Mouse (Mus musculus) forebrain, embryonic 13.5 days (tissue): ENCODE data around the gene Fam71f1. TPM values are rescaled to one million over a fixed set of nuclear protein-coding genes. Genes with fewer than 3 reads are reported as not detected.
"Not testable (repeated sequence)": the region's sequence is repeated elsewhere in the genome, so short reads cannot be mapped to it uniquely, and the experiment has no call there.

Experiments used
- ATAC-seq: fragments of 200-750 bp; cut with Nextera tagmentation; 2 replicates; pipeline ENCODE4 v1.8.0; 2017
- H3K27ac ChIP-seq: fragments of 300-500 bp; sonication (generic); 2 replicates; pipeline ENCODE4 v1.5.1; 2015; ENCODE audit warnings: inconsistent platforms, mild to moderate bottlenecking, moderate library complexity
- H3K27me3 ChIP-seq: fragments of 300-500 bp; sonication (generic); 2 replicates; pipeline ENCODE4 v1.6.1; 2015; ENCODE audit warnings: mild to moderate bottlenecking, inconsistent platforms
- H3K36me3 ChIP-seq: fragments of 300-500 bp; sonication (generic); 2 replicates; pipeline ENCODE4 v1.6.1; 2015; ENCODE audit warnings: mild to moderate bottlenecking, inconsistent platforms; ENCODE audit not compliant: poor library complexity, severe bottlenecking
- H3K4me1 ChIP-seq: fragments of 300-500 bp; sonication (generic); 2 replicates; pipeline ENCODE4 v1.6.1; 2015; ENCODE audit warnings: inconsistent platforms
- H3K4me2 ChIP-seq: fragments of 300-500 bp; sonication (generic); 2 replicates; pipeline ENCODE4 v1.6.1; 2015; ENCODE audit warnings: inconsistent platforms, mild to moderate bottlenecking, moderate library complexity
- H3K4me3 ChIP-seq: fragments of 300-500 bp; sonication (generic); 2 replicates; pipeline ENCODE4 v1.5.1; 2015; ENCODE audit warnings: mild to moderate bottlenecking, inconsistent platforms
- H3K9ac ChIP-seq: fragments of 300-500 bp; sonication (generic); 2 replicates; pipeline ENCODE4 v1.6.1; 2015; ENCODE audit warnings: mild to moderate bottlenecking, inconsistent platforms
- H3K9me3 ChIP-seq: fragments of 300-500 bp; sonication (generic); replicated peaks from 2 replicates; pipeline ENCODE4 v1.6.1; 2016; ENCODE audit warnings: inconsistent platforms
- WGBS: fragments of 180-500 bp; shearing (Covaris S2); methylation state at CpG from one replicate; pipeline ENCODE4 v1.1.7; 2015; 5-methylcytosine and 5-hydroxymethylcytosine counted together
- polyA plus RNA-seq: library from polyadenylated mRNA; unstranded; fragments of >200 nt; fragmentation: Nextera tagmentation; extraction: Ambion mirVana; gene quantifications from 2 replicates; pipeline ENCODE4 v1.2.1, GENCODE M21; 2015

Fam71f1 gene
- polyA plus RNA-seq, 1 experiment from 2014 or later: not detected

- Histone ChIP-seq H3K27ac (no peak overlapping the region), H3K27me3 (no peaks in the 10 kb centered on the region), H3K9me3 (no peaks in the 10 kb centered on the region), H3K4me2 (no peak overlapping the region), H3K4me1 (no peaks in the 10 kb centered on the region), H3K36me3 (no peaks in the 10 kb centered on the region), H3K9ac (no peak overlapping the region), H3K4me3 (no peak overlapping the region)
- ATAC-seq: no peak
Measured at GRCm38 (mm10) chr6:29303251-29303650, 15.7 kb upstream of the Fam71f1 start.

- Histone ChIP-seq H3K4me1 (no peaks in the 10 kb centered on the region), H3K4me3 (no peak overlapping the region), H3K4me2 (no peak overlapping the region), H3K27ac (no peak overlapping the region), H3K9ac (no peak overlapping the region), H3K36me3 (no peaks in the 10 kb centered on the region), H3K27me3 (no peaks in the 10 kb centered on the region), H3K9me3 (no peaks in the 10 kb centered on the region)
- no peak for ATAC-seq
- 51% methylated on average over 5 of the region's 5 CpGs for WGBS
Measured at GRCm38 (mm10) chr6:29303726-29304125, 15.2 kb upstream of the Fam71f1 start.

- no peak for ATAC-seq
- Histone ChIP-seq H3K9me3 (no peaks in the 10 kb centered on the region), H3K27me3 (no peaks in the 10 kb centered on the region), H3K4me1 (no peaks in the 10 kb centered on the region), H3K27ac (no peak overlapping the region), H3K4me3 (no peak overlapping the region), H3K36me3 (no peaks in the 10 kb centered on the region), H3K9ac (no peak overlapping the region), H3K4me2 (no peak overlapping the region)
- WGBS: 91% methylated on average over 4 of the region's 4 CpGs
Measured at GRCm38 (mm10) chr6:29305462-29305861, 13.5 kb upstream of the Fam71f1 start.

- Histone ChIP-seq H3K4me3 (no peak overlapping the region), H3K27me3 (no peaks in the 10 kb centered on the region), H3K27ac (no peak overlapping the region), H3K9ac (no peak overlapping the region), H3K4me1 (no peaks in the 10 kb centered on the region), H3K9me3 (no peaks in the 10 kb centered on the region), H3K4me2 (no peak overlapping the region), H3K36me3 (no peaks in the 10 kb centered on the region)
- ATAC-seq: no peak
- WGBS: 87% methylated on average over 16 of the region's 16 CpGs
Measured at GRCm38 (mm10) chr6:29308846-29309605, 9.9 kb upstream of the Fam71f1 start.

GRCm38 (mm10) chr6:29313690-29314202 is 5.2 kb upstream of the Fam71f1 start:
- 71% methylated on average over 14 of the region's 14 CpGs for whole genome bisulfite sequencing
- no peaks in the 10 kb centered on the region for H3K9me3 ChIP-seq

GRCm38 (mm10) chr6:29317286-29317685 is 1.7 kb upstream of the Fam71f1 start:
- no peak for ATAC-seq
- H3K27me3 ChIP-seq: no peaks in the 10 kb centered on the region
- no peak overlapping the region for H3K9ac ChIP-seq
- H3K27ac ChIP-seq: no peak overlapping the region
- WGBS: 74% methylated on average over 2 of the region's 2 CpGs
- H3K4me1 ChIP-seq: no peaks in the 10 kb centered on the region
- no peak overlapping the region for H3K4me3 ChIP-seq
- H3K4me2 ChIP-seq: no peak overlapping the region
- H3K36me3 ChIP-seq: no peaks in the 10 kb centered on the region
- no peaks in the 10 kb centered on the region for H3K9me3 ChIP-seq

More at GRCm38 (mm10) chr6:29313690-29314202, 5.2 kb upstream of the Fam71f1 start:
- no peaks in the 10 kb centered on the region for H3K36me3 ChIP-seq
- no peak for ATAC-seq
- no peak overlapping the region for H3K4me3 ChIP-seq
- no peaks in the 10 kb centered on the region for H3K4me1 ChIP-seq
- no peak overlapping the region for H3K9ac ChIP-seq
- no peak overlapping the region for H3K4me2 ChIP-seq
- no peak overlapping the region for H3K27ac ChIP-seq
- no peaks in the 10 kb centered on the region for H3K27me3 ChIP-seq

- ATAC-seq: no peak
- no peak overlapping the region for H3K4me2 ChIP-seq
- no peak overlapping the region for H3K4me3 ChIP-seq
- H3K9me3 ChIP-seq: no peaks in the 10 kb centered on the region
- no peaks in the 10 kb centered on the region for H3K27me3 ChIP-seq
- no peaks in the 10 kb centered on the region for H3K36me3 ChIP-seq
- no peaks in the 10 kb centered on the region for H3K4me1 ChIP-seq
- H3K27ac ChIP-seq: no peak overlapping the region
- H3K9ac ChIP-seq: no peak overlapping the region
- WGBS: 74% methylated on average over 3 of the region's 3 CpGs
Measured at GRCm38 (mm10) chr6:29317941-29318340, 999 bp upstream of the Fam71f1 start.

- H3K9ac ChIP-seq: no peak overlapping the region
- no peaks in the 10 kb centered on the region for H3K9me3 ChIP-seq
- H3K27me3 ChIP-seq: no peaks in the 10 kb centered on the region
- H3K4me3 ChIP-seq: no peak overlapping the region
- H3K4me2 ChIP-seq: no peak overlapping the region
- 87% methylated on average over 6 of the region's 6 CpGs for WGBS
- H3K36me3 ChIP-seq: no peaks in the 10 kb centered on the region
- no peak for ATAC-seq
- no peaks in the 10 kb centered on the region for H3K4me1 ChIP-seq
- no peak overlapping the region for H3K27ac ChIP-seq
Measured at GRCm38 (mm10) chr6:29321586-29321985, 2.6 kb downstream of the Fam71f1 start.

GRCm38 (mm10) chr6:29322147-29322546 is 3.2 kb downstream of the Fam71f1 start:
- no peak for ATAC-seq
- WGBS: 91% methylated on average over 7 of the region's 7 CpGs
- no peaks in the 10 kb centered on the region for H3K4me1 ChIP-seq

GRCm38 (mm10) chr6:29322735-29323134 is 3.8 kb downstream of the Fam71f1 start:
- no peaks in the 10 kb centered on the region for H3K9me3 ChIP-seq
- ATAC-seq: no peak
- H3K4me2 ChIP-seq: no peak overlapping the region
- H3K36me3 ChIP-seq: no peaks in the 10 kb centered on the region
- no peak overlapping the region for H3K9ac ChIP-seq
- no peaks in the 10 kb centered on the region for H3K27me3 ChIP-seq
- no peaks in the 10 kb centered on the region for H3K4me1 ChIP-seq
- H3K27ac ChIP-seq: no peak overlapping the region
- WGBS: 93% methylated on average over 4 of the region's 4 CpGs
- no peak overlapping the region for H3K4me3 ChIP-seq

More at GRCm38 (mm10) chr6:29322147-29322546, 3.2 kb downstream of the Fam71f1 start:
- H3K27me3 ChIP-seq: no peaks in the 10 kb centered on the region
- H3K4me2 ChIP-seq: no peak overlapping the region
- no peak overlapping the region for H3K4me3 ChIP-seq
- no peaks in the 10 kb centered on the region for H3K36me3 ChIP-seq
- H3K9ac ChIP-seq: no peak overlapping the region
- H3K9me3 ChIP-seq: no peaks in the 10 kb centered on the region
- H3K27ac ChIP-seq: no peak overlapping the region

GRCm38 (mm10) chr6:29326961-29327360 is 8.0 kb downstream of the Fam71f1 start:
- no peak for ATAC-seq
- Histone ChIP-seq H3K36me3 (no peaks in the 10 kb centered on the region), H3K4me3 (no peak overlapping the region), H3K9me3 (no peaks in the 10 kb centered on the region), H3K4me2 (no peak overlapping the region), H3K4me1 (no peaks in the 10 kb centered on the region), H3K9ac (no peak overlapping the region), H3K27ac (no peak overlapping the region), H3K27me3 (no peaks in the 10 kb centered on the region)
- 91% methylated on average over 9 of the region's 9 CpGs for WGBS

- H3K4me2 ChIP-seq: no peak overlapping the region
- H3K9me3 ChIP-seq: no peaks in the 10 kb centered on the region
- no peak overlapping the region for H3K4me3 ChIP-seq
- H3K36me3 ChIP-seq: no peaks in the 10 kb centered on the region
- H3K27me3 ChIP-seq: no peaks in the 10 kb centered on the region
- no peak overlapping the region for H3K27ac ChIP-seq
- WGBS: 90% methylated on average over 4 of the region's 4 CpGs
- H3K4me1 ChIP-seq: no peaks in the 10 kb centered on the region
- H3K9ac ChIP-seq: no peak overlapping the region
- ATAC-seq: no peak
Measured at GRCm38 (mm10) chr6:29329514-29329913, 10.6 kb downstream of the Fam71f1 start.

GRCm38 (mm10) chr6:29346512-29346911 is 27.6 kb downstream of the Fam71f1 start:
- not testable (repeated sequence) for ATAC-seq, H3K27ac ChIP-seq, H3K9ac ChIP-seq, H3K27me3 ChIP-seq, H3K4me2 ChIP-seq, H3K4me3 ChIP-seq, H3K9me3 ChIP-seq, H3K36me3 ChIP-seq
- H3K4me1 ChIP-seq: peaks cover 24% of the 10 kb centered on the region
- WGBS: 98% methylated on average over 2 of the region's 2 CpGs
